Mouse (Mus musculus) thymus, postnatal 25 days (tissue): Measurements from ENCODE around the gene Cdpf1.
"Not testable (repeated sequence)": the region's sequence is repeated elsewhere in the genome, so short reads cannot be mapped to it uniquely, and the experiment has no call there.

ENCODE experiments used
- DNase-seq: peaks from one replicate; pipeline ENCODE4 v3.0.0; 2022

Cdpf1 gene

GRCm38 (mm10) chr15:85808031-85808430 is 3.5 kb downstream of the Cdpf1 start:
- peak; percentile 42 for DNase-seq

GRCm38 (mm10) chr15:85807404-85807803 is 4.1 kb downstream of the Cdpf1 start:
- DNase-seq = no peak

GRCm38 (mm10) chr15:85806886-85807285 is 4.6 kb downstream of the Cdpf1 start:
- no peak for DNase-seq

- DNase-seq = no peak
Observed at GRCm38 (mm10) chr15:85802931-85803330, 8.6 kb downstream of the Cdpf1 start.

GRCm38 (mm10) chr15:85798676-85799075 is 12.8 kb downstream of the Cdpf1 start:
- no peak for DNase-seq

- no peak for DNase-seq
Observed at GRCm38 (mm10) chr15:85795516-85795915, 16.0 kb downstream of the Cdpf1 start.

GRCm38 (mm10) chr15:85792819-85793218 is 18.7 kb downstream of the Cdpf1 start:
- DNase-seq = no peak

- no peak for DNase-seq
Observed at GRCm38 (mm10) chr15:85791449-85791848, 20.0 kb downstream of the Cdpf1 start.

GRCm38 (mm10) chr15:85788633-85789032 is 22.9 kb downstream of the Cdpf1 start:
- DNase-seq = no peak

- DNase-seq = no peak
Observed at GRCm38 (mm10) chr15:85788051-85788450, 23.4 kb downstream of the Cdpf1 start.

- DNase-seq = no peak
Observed at GRCm38 (mm10) chr15:85787482-85787881, 24.0 kb downstream of the Cdpf1 start.

GRCm38 (mm10) chr15:85786711-85787110 is 24.8 kb downstream of the Cdpf1 start:
- DNase-seq = no peak

- no peak for DNase-seq
Observed at GRCm38 (mm10) chr15:85784341-85784740, 27.2 kb downstream of the Cdpf1 start.

GRCm38 (mm10) chr15:85783146-85783545 is 28.4 kb downstream of the Cdpf1 start:
- DNase-seq = no peak

GRCm38 (mm10) chr15:85778891-85779290 is 32.6 kb downstream of the Cdpf1 start:
- not testable (repeated sequence) for DNase-seq

- no peak for DNase-seq
Observed at GRCm38 (mm10) chr15:85776771-85777170, 34.7 kb downstream of the Cdpf1 start.

- no peak for DNase-seq
Observed at GRCm38 (mm10) chr15:85776241-85776640, 35.3 kb downstream of the Cdpf1 start.

- DNase-seq = no peak
Observed at GRCm38 (mm10) chr15:85775001-85775400, 36.5 kb downstream of the Cdpf1 start.

GRCm38 (mm10) chr15:85774419-85774818 is 37.1 kb downstream of the Cdpf1 start:
- no peak for DNase-seq

- DNase-seq = no peak
Observed at GRCm38 (mm10) chr15:85772146-85772740, 39.3 kb downstream of the Cdpf1 start.

- no peak for DNase-seq
Observed at GRCm38 (mm10) chr15:85771306-85772121, 40.0 kb downstream of the Cdpf1 start.

- DNase-seq = no peak
Observed at GRCm38 (mm10) chr15:85768991-85769390, 42.5 kb downstream of the Cdpf1 start.

GRCm38 (mm10) chr15:85766677-85767076 is 44.8 kb downstream of the Cdpf1 start:
- DNase-seq = no peak

GRCm38 (mm10) chr15:85765022-85765421 is 46.5 kb downstream of the Cdpf1 start:
- DNase-seq = no peak

- no peak for DNase-seq
Observed at GRCm38 (mm10) chr15:85762761-85763160, 48.7 kb downstream of the Cdpf1 start.
